Mouse (Mus musculus) heart, embryonic 13.5 days (tissue): ENCODE results near the gene Sorbs1. TPM values are rescaled to one million over a fixed set of nuclear protein-coding genes. Genes with fewer than 3 reads are reported as not detected.
A peak's percentile ranks its signal among the peaks of the same experiment; 100 is the strongest.

ENCODE experiments used
- ATAC-seq: fragments of 200-750 bp; cut with Nextera tagmentation; 2 replicates; pipeline ENCODE4 v1.8.0; 2017; ENCODE audit warnings: moderate TSS enrichment; ENCODE audit not compliant: insufficient number of reproducible peaks, low FRiP score, low TSS enrichment; ENCODE audit errors: extremely low read depth
- H3K27ac ChIP-seq: fragments of 300-500 bp; sonication (generic); replicated peaks from 2 replicates; pipeline ENCODE4 v1.5.1; 2015; ENCODE audit warnings: moderate library complexity, mild to moderate bottlenecking, inconsistent platforms
- H3K27me3 ChIP-seq: fragments of 300-500 bp; sonication (generic); replicated peaks from 2 replicates; pipeline ENCODE4 v1.6.1; 2015; ENCODE audit warnings: mild to moderate bottlenecking, inconsistent platforms
- H3K36me3 ChIP-seq: fragments of 300-500 bp; sonication (generic); 2 replicates; pipeline ENCODE4 v1.6.1; 2015; ENCODE audit warnings: mild to moderate bottlenecking, inconsistent platforms
- H3K4me1 ChIP-seq: fragments of 300-500 bp; sonication (generic); 2 replicates; pipeline ENCODE4 v1.6.1; 2015; ENCODE audit warnings: inconsistent platforms
- H3K4me2 ChIP-seq: fragments of 300-500 bp; sonication (generic); 2 replicates; pipeline ENCODE4 v1.6.1; 2015; ENCODE audit warnings: inconsistent platforms, mild to moderate bottlenecking, moderate library complexity
- H3K4me3 ChIP-seq: fragments of 300-500 bp; sonication (generic); 2 replicates; pipeline ENCODE4 v1.5.1; 2015; ENCODE audit warnings: moderate library complexity, mild to moderate bottlenecking, inconsistent platforms
- H3K9ac ChIP-seq: fragments of 300-500 bp; sonication (generic); 2 replicates; pipeline ENCODE4 v1.6.1; 2015; ENCODE audit warnings: inconsistent platforms, mild to moderate bottlenecking, moderate library complexity
- H3K9me3 ChIP-seq: fragments of 300-500 bp; sonication (generic); 2 replicates; pipeline ENCODE4 v1.6.1; 2016; ENCODE audit warnings: inconsistent platforms
- WGBS: fragments of 180-500 bp; shearing (Covaris S2); methylation state at CpG from one replicate; pipeline ENCODE4 v1.1.7; 2015; ENCODE audit warnings: mixed read lengths; 5-methylcytosine and 5-hydroxymethylcytosine counted together
- polyA plus RNA-seq: library from polyadenylated mRNA; unstranded; fragments of >200 nt; fragmentation: Nextera tagmentation; extraction: Ambion mirVana; gene quantifications from 2 replicates; pipeline ENCODE4 v1.2.1, GENCODE M21; 2015

Gene Sorbs1
- polyA plus RNA-seq, 1 experiment from 2014 or later, result 65.4 TPM

- WGBS, result 43% methylated on average over 9 of the region's 9 CpGs
- Histone ChIP-seq H3K9me3 (no peaks in the 10 kb centered on the region), H3K4me3 (no peak overlapping the region), H3K36me3 (no peaks in the 10 kb centered on the region), H3K4me2 (no peak overlapping the region), H3K4me1 (peaks cover 57% of the 10 kb centered on the region), H3K27ac (no peak overlapping the region), H3K9ac (no peak overlapping the region), H3K27me3 (no peaks in the 10 kb centered on the region)
- no peak for ATAC-seq
Measured at GRCm38 (mm10) chr19:40460854-40461490, 52.6 kb downstream of the Sorbs1 start.

GRCm38 (mm10) chr19:40459338-40459737 lies 54.2 kb downstream of the Sorbs1 start:
- no peak overlapping the region for H3K4me2 ChIP-seq
- peaks cover 54% of the 10 kb centered on the region for H3K4me1 ChIP-seq
- H3K36me3 ChIP-seq, result no peaks in the 10 kb centered on the region
- 8% methylated on average over 1 of the region's 1 CpGs for WGBS
- H3K27me3 ChIP-seq, result no peaks in the 10 kb centered on the region
- no peak overlapping the region for H3K4me3 ChIP-seq
- no peak overlapping the region for H3K9ac ChIP-seq
- no peaks in the 10 kb centered on the region for H3K9me3 ChIP-seq
- ATAC-seq, result no peak
- H3K27ac ChIP-seq, result peak overlapping the region; percentile 24; the same call in 1 of the 2 replicates

- no peaks in the 10 kb centered on the region for H3K27me3 ChIP-seq
- no peaks in the 10 kb centered on the region for H3K9me3 ChIP-seq
- no peak overlapping the region for H3K9ac ChIP-seq
- WGBS, result 80% methylated on average over 3 of the region's 3 CpGs
- no peak overlapping the region for H3K4me2 ChIP-seq
- H3K4me3 ChIP-seq, result no peak overlapping the region
- no peaks in the 10 kb centered on the region for H3K36me3 ChIP-seq
- peaks cover 57% of the 10 kb centered on the region for H3K4me1 ChIP-seq
- peak overlapping the region; percentile 24; the same call in 1 of the 2 replicates for H3K27ac ChIP-seq
- ATAC-seq, result no peak
Measured at GRCm38 (mm10) chr19:40458806-40459205, 54.8 kb downstream of the Sorbs1 start.

GRCm38 (mm10) chr19:40455248-40455647 lies 58.3 kb downstream of the Sorbs1 start:
- no peaks in the 10 kb centered on the region for H3K27me3 ChIP-seq
- no peak overlapping the region for H3K9ac ChIP-seq
- 87% methylated on average over 4 of the region's 4 CpGs for WGBS
- ATAC-seq, result no peak
- H3K27ac ChIP-seq, result no peak overlapping the region
- H3K4me3 ChIP-seq, result no peak overlapping the region
- H3K4me1 ChIP-seq, result peaks cover 36% of the 10 kb centered on the region
- H3K36me3 ChIP-seq, result peaks cover 15% of the 10 kb centered on the region
- no peaks in the 10 kb centered on the region for H3K9me3 ChIP-seq
- H3K4me2 ChIP-seq, result no peak overlapping the region

- H3K36me3 ChIP-seq, result peaks cover 24% of the 10 kb centered on the region
- H3K27ac ChIP-seq, result no peak overlapping the region
- no peaks in the 10 kb centered on the region for H3K27me3 ChIP-seq
- no peak overlapping the region for H3K4me3 ChIP-seq
- no peak overlapping the region for H3K9ac ChIP-seq
- H3K4me2 ChIP-seq, result no peak overlapping the region
- 87% methylated on average over 4 of the region's 4 CpGs for WGBS
- H3K9me3 ChIP-seq, result no peaks in the 10 kb centered on the region
- no peak for ATAC-seq
- H3K4me1 ChIP-seq, result peaks cover 26% of the 10 kb centered on the region
Measured at GRCm38 (mm10) chr19:40454096-40454495, 59.5 kb downstream of the Sorbs1 start.

- Histone ChIP-seq H3K4me2 (no peak overlapping the region), H3K4me3 (no peak overlapping the region), H3K9ac (no peak overlapping the region), H3K4me1 (peaks cover 17% of the 10 kb centered on the region), H3K36me3 (peaks cover 40% of the 10 kb centered on the region), H3K9me3 (no peaks in the 10 kb centered on the region), H3K27ac (no peak overlapping the region), H3K27me3 (no peaks in the 10 kb centered on the region)
- WGBS, result 94% methylated on average over 2 of the region's 2 CpGs
- ATAC-seq, result no peak
Measured at GRCm38 (mm10) chr19:40452201-40452600, 61.4 kb downstream of the Sorbs1 start.

GRCm38 (mm10) chr19:40451307-40451706 lies 62.3 kb downstream of the Sorbs1 start:
- WGBS, result 81% methylated on average over 6 of the region's 6 CpGs
- Histone ChIP-seq H3K27ac (0 out of 2 replicates have a peak overlapping the region, but pooled peaks have one; percentile 38), H3K36me3 (peaks cover 49% of the 10 kb centered on the region), H3K4me3 (no peak overlapping the region), H3K9ac (no peak overlapping the region), H3K27me3 (no peaks in the 10 kb centered on the region), H3K4me1 (peaks cover 15% of the 10 kb centered on the region), H3K4me2 (no peak overlapping the region), H3K9me3 (no peaks in the 10 kb centered on the region)
- no peak for ATAC-seq

- WGBS, result 90% methylated on average over 9 of the region's 9 CpGs
- H3K9me3 ChIP-seq, result no peaks in the 10 kb centered on the region
- H3K4me2 ChIP-seq, result no peak overlapping the region
- no peak overlapping the region for H3K9ac ChIP-seq
- ATAC-seq, result no peak
- H3K27me3 ChIP-seq, result no peaks in the 10 kb centered on the region
- no peak overlapping the region for H3K4me3 ChIP-seq
- peaks cover 28% of the 10 kb centered on the region for H3K4me1 ChIP-seq
- H3K27ac ChIP-seq, result no peak overlapping the region
- H3K36me3 ChIP-seq, result peaks cover 65% of the 10 kb centered on the region
Measured at GRCm38 (mm10) chr19:40446525-40446924, 67.1 kb downstream of the Sorbs1 start.

- 50% methylated on average over 3 of the region's 3 CpGs for WGBS
- Histone ChIP-seq H3K4me3 (no peak overlapping the region), H3K36me3 (peaks cover 35% of the 10 kb centered on the region), H3K4me1 (peaks cover 53% of the 10 kb centered on the region), H3K9ac (no peak overlapping the region), H3K4me2 (no peak overlapping the region), H3K9me3 (no peaks in the 10 kb centered on the region), H3K27ac (peak overlapping the region; percentile 50; the same call in 1 of the 2 replicates), H3K27me3 (no peaks in the 10 kb centered on the region)
- ATAC-seq, result no peak
Measured at GRCm38 (mm10) chr19:40442377-40442776, 71.2 kb downstream of the Sorbs1 start.

GRCm38 (mm10) chr19:40440951-40441350 lies 72.6 kb downstream of the Sorbs1 start:
- no peak overlapping the region for H3K4me3 ChIP-seq
- 20% methylated on average over 4 of the region's 4 CpGs for WGBS
- no peak overlapping the region for H3K9ac ChIP-seq
- H3K4me1 ChIP-seq, result peaks cover 68% of the 10 kb centered on the region
- H3K36me3 ChIP-seq, result peaks cover 21% of the 10 kb centered on the region
- H3K27me3 ChIP-seq, result no peaks in the 10 kb centered on the region
- H3K4me2 ChIP-seq, result peak overlapping the region; percentile 9; the same call in 1 of the 2 replicates
- H3K9me3 ChIP-seq, result no peaks in the 10 kb centered on the region
- H3K27ac ChIP-seq, result peak overlapping the region; percentile 77
- ATAC-seq, result no peak

GRCm38 (mm10) chr19:40438907-40439306 lies 74.7 kb downstream of the Sorbs1 start:
- H3K4me3 ChIP-seq, result no peak overlapping the region
- no peaks in the 10 kb centered on the region for H3K9me3 ChIP-seq
- H3K4me2 ChIP-seq, result no peak overlapping the region
- H3K9ac ChIP-seq, result no peak overlapping the region
- WGBS, result 82% methylated on average over 10 of the region's 10 CpGs
- no peaks in the 10 kb centered on the region for H3K27me3 ChIP-seq
- no peak overlapping the region for H3K27ac ChIP-seq
- H3K36me3 ChIP-seq, result peaks cover 9% of the 10 kb centered on the region
- H3K4me1 ChIP-seq, result peaks cover 88% of the 10 kb centered on the region
- ATAC-seq, result no peak

GRCm38 (mm10) chr19:40437651-40438068 lies 75.9 kb downstream of the Sorbs1 start:
- Histone ChIP-seq H3K36me3 (no peaks in the 10 kb centered on the region), H3K4me1 (peaks cover 93% of the 10 kb centered on the region), H3K27me3 (no peaks in the 10 kb centered on the region), H3K9ac (peak overlapping the region; percentile 47), H3K9me3 (no peaks in the 10 kb centered on the region), H3K4me2 (peak overlapping the region; percentile 44), H3K27ac (peak overlapping the region; percentile 85), H3K4me3 (peak overlapping the region; percentile 7; the same call in 1 of the 2 replicates)
- 13% methylated on average over 9 of the region's 9 CpGs for WGBS
- ATAC-seq, result no peak
